Mouse (Mus musculus): ENCODE measurements around the gene Man1c1.

Man1c1 gene

DNA sequence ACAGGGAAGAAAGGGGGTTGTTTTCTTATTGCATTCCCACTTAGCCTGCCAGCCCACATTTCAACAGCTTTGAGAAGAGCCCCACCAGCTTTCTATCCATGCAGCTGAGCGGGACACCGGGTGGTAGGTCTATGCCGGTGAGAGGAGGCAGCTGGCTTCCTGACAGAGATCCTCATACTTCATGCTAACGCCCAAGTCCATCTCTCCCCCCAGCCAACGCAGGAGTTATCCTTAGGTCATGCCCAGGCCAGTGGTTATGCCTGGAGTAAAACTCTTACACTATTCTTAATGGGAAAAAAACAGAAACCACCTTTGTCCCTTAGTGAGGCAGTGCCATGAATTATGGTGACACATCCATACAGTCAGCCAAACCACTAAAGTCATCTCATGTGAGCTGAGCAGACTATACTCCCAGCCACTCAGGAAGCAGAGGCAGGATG lies 66.0 kb downstream of the Man1c1 start:
- 58% methylated on average over 5 of the region's 5 CpGs for WGBS

- WGBS: 66% methylated on average over 8 of the region's 8 CpGs
These were observed 67.7 kb downstream of the Man1c1 start for GRCm38 (mm10) chr4:134636406-134636805.

GRCm38 (mm10) chr4:134634001-134634400 lies 70.1 kb downstream of the Man1c1 start:
- 70% methylated on average over 13 of the region's 13 CpGs for WGBS

DNA sequence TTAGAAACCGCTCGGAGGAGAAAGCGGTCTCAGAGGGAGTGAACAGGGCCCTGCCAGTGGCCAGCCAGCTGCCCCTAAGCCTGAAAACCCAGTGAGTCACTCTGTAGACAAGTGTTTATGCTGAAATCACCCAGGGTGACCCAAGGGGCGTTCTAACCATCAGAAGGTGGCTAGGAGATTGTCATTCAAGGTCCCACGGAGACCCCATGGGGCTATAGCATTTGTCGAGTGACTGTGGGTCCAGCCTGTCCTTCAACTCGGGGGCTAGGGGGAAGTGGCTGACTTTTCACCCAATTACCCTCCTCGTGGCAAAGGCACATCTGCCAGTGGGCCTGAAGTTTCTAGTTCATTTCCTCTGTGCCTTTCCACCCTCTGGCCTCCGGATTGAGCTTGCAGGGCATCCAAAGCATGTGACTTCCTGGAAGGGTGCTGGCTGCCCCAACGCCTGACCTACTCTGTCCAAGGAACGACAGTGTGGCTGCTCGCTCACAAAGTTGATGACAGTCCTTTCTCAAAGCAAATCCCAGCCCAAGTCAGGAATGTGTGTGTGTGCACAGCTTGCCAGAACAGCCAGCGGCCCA lies 71.9 kb downstream of the Man1c1 start:
- 23% methylated on average over 13 of the region's 13 CpGs for WGBS

DNA sequence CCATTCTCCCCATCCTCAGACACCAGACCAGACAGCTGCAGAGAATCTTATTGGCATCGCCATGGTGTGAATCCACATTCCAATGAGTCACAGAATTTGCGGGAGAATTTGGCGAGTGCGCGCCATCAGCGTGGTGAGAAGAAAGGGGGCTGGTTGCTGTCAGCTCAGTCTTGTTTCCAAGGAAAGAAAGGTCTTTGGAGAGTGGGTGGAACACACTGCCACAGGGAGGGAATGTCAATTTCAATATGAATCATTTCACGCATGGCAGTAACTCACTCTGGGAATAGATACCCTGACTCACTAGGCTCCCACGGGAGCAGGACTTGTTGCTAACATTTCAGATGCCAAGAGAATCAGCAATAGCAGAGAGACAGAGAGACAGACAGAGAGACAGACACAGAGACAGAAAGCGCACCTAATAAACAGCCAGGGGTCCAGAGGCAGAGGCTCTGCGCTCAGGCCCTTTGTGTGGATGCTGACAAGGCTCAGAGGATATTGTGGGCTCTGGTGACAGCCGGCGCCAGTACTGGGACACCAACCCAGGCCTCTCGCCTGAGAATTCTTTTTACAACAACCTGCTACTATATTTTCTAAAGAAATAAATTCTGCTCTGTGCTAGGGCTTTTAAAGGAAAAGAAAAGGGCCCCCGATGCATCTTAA lies 72.5 kb downstream of the Man1c1 start:
- 26% methylated on average over 14 of the region's 14 CpGs for WGBS

DNA sequence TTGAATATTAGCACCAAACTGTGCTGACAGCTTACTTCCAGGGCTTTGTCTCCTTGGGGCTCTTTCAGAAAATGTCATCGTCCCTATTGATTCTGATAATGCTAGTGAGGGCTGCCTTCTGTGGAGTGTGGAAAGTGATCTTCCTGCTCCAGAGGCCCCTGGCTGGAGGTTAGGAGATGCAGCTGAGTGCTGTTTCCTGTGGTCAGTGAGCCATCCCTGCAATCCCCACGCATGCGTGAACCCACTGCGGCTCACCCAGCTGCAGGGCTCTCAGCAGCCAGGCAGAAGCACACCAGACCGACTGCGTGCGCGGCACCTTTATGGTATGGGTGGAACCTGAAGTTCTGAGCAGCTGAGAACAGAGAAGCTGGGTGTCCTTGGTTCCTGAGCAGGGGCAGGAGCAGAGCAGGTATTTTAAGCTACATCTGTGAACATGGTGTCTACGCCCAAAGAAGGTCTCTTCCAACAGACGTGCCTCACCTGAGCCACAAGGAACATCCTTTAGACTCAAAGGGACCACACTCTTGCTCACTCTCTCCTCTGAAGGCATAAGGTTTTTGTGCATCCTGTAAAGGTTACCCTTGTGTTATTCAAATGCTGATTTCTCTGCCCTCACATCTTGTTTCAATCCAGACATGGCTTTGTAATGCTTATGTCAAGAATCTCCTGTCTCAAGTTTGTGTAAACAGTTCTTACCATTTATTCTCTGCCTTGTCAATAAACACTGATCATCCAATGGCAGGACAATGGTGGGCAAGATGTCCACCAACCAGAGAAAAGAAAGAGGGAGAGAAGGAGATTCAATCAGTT lies 75.3 kb downstream of the Man1c1 start:
- 77% methylated on average over 10 of the region's 10 CpGs for WGBS

DNA sequence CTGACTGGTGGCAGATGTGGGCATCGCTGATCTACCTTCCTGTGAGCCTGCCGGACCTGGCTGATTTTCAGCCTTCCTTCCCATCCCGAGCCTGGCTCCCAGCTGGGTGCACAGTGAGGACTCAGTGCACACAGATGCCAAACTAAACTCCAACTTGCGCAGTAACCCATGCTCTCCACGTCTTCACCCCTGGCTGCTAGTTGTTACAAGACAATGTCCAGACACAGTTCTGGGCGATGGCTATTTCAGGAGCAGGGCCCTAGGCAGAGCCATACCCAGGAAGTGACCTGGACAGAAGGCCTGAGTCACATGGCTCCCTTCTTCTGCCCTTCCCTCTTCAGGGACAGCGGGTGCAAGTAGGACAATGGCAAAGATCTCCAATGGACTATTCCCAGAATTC lies 76.0 kb downstream of the Man1c1 start:
- 64% methylated on average over 7 of the region's 7 CpGs for WGBS

DNA sequence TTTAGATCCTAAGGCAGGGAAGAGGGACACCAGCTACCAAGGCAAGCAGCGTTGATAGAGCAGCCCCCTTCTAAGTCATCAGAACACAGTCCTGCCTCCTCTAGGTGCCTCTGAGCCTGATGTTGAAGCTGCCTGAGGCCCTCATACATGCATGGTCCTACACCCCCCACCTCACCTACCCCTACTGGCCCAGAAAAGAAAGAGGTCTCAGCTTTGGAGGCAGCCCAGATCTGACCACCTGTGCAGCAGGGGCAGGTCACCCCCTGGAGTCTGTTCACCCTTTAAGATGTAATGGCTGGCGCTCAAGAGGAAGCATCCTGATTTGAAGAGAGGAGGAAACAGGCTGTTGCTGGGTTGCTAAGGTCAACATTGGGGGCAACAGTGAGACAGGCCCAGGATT lies 77.2 kb downstream of the Man1c1 start:
- 72% methylated on average over 2 of the region's 2 CpGs for WGBS

DNA sequence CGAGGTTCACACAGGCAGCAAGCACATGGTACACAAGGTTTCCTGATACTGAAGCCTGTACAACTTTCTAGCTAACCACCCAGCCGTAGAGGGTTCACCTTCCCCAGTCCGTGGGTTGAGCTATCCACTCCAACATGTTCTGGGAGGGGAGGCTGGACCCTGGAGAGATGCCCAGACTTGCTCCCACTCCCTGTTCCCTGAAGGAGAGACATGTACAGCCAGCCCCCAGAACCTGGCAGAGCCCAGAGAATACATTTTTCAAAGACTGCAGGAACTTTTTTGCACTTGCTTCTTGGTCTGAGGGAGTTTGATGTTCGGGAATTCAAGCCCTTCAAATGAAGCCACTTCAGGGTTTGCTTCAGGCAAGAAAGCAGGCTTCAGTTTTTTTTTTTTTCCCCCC lies 77.7 kb downstream of the Man1c1 start:
- 46% methylated on average over 4 of the region's 4 CpGs for WGBS

GRCm38 (mm10) chr4:134624109-134624862 lies 79.8 kb downstream of the Man1c1 start:
- 31% methylated on average over 14 of the region's 14 CpGs for WGBS

- whole genome bisulfite sequencing: 72% methylated on average over 9 of the region's 9 CpGs
These were observed 82.4 kb downstream of the Man1c1 start for GRCm38 (mm10) chr4:134621695-134622094.

- 88% methylated on average over 8 of the region's 8 CpGs for WGBS
These were observed 83.8 kb downstream of the Man1c1 start for GRCm38 (mm10) chr4:134620246-134620645.

DNA sequence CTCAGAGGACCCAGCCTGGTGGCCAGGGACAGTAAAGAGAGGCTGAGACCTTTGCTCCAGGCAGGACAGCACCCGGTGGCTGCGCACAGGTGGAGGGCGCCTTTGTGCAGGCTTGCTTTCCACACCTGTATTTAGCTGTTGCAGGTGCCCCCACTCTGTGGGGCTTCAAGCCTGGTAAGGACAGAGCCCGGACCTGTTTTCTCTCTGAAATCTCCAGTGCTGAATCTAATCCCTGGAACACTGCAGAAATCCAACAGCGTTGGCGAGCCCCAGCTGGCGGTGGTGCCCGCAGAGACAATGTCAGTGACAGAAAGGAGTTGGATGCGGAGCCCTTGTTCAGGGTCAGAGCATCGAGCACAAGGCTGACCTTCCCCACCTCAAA lies 84.6 kb downstream of the Man1c1 start:
- WGBS: 72% methylated on average over 10 of the region's 10 CpGs

GRCm38 (mm10) chr4:134618810-134619488 lies 85.1 kb downstream of the Man1c1 start:
- whole genome bisulfite sequencing: 80% methylated on average over 13 of the region's 13 CpGs

GRCm38 (mm10) chr4:134617779-134618178 lies 86.3 kb downstream of the Man1c1 start:
- 90% methylated on average over 4 of the region's 4 CpGs for WGBS

GRCm38 (mm10) chr4:134615929-134616625 lies 88.0 kb downstream of the Man1c1 start:
- 60% methylated on average over 15 of the region's 15 CpGs for WGBS

GRCm38 (mm10) chr4:134612070-134612667 lies 91.9 kb downstream of the Man1c1 start:
- 71% methylated on average over 16 of the region's 16 CpGs for WGBS

GRCm38 (mm10) chr4:134610616-134611015 lies 93.5 kb downstream of the Man1c1 start:
- 70% methylated on average over 3 of the region's 3 CpGs for WGBS

DNA sequence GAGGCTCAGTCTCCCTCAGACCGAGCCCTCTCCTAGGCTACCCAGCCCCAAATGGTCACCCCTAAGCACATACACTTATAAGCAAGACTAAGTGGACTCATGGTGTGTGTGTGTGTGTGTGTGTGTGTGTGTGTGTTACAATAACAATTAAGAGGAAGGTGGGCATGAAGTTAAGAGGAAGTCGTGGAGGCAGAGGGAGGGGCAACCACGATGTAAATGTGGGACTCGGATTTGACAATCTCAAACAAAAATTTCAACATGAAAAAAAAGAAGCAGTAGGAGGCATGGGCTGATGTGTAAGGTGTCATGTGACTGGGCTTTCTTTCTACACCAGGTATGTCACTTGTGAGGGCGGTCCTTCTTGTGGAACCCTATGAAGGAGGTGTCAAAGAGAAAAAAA lies 96.4 kb downstream of the Man1c1 start:
- WGBS: 66% methylated on average over 5 of the region's 5 CpGs

DNA sequence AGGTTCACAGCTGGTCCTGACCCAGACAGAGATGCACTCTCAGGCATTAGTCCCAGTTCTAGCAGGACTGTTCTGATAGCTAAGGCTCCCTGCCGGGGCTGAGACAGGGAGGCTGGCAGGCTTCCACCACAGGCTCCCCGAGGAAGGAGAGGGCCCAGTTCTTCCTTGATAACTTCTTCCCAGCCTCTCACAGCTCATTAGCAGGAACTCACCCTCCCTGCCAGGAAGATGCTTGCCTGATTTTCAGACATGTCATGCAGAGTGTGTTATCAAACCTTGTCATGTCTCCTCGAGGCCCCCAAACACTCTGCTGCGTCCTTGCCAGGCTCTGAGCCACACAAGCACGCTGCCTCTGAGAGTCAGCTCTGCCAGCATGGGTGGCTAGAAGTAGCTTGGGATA lies 98.0 kb downstream of the Man1c1 start:
- WGBS: 28% methylated on average over 5 of the region's 5 CpGs

- 79% methylated on average over 4 of the region's 4 CpGs for WGBS
These were observed 99.6 kb downstream of the Man1c1 start for GRCm38 (mm10) chr4:134604472-134604871.

Data from cerebral cortex, adult 2 months (tissue).